Mouse (Mus musculus): ENCODE measurements around the gene Tasp1.

GRCm38 (mm10) chr2:139788658-139789057 is 277.9 kb downstream of the Tasp1 start:
- no peak for TF ChIP-seq POLR2A (IDR thresholded peaks at IDR 0.05; ENCODE audit: borderline replicate concordance, insufficient read depth, low read length)
- TF ChIP-seq CTCF (IDR thresholded peaks at IDR 0.05; ENCODE audit: borderline replicate concordance, insufficient read depth, low read depth, low read length), result no peak

Data from cerebellum, adult 2 months (tissue).